ENCODE assay signal across 22 mouse cellular contexts in genomic region chr6:14720772-14721414, GRCm38 (mm10). TPM values are rescaled to one million over a fixed set of nuclear protein-coding genes. Genes with fewer than 3 reads are reported as not detected.
A peak's percentile ranks its signal among the peaks of the same experiment; 100 is the strongest.
DNase-seq lines count a peak whose midpoint lies in the region; ATAC-seq and TF ChIP-seq lines count a peak whose summit lies in the region.
"Had no signal": no experiment of that assay in that cellular context is flagged by ENCODE, and none has a peak within 500 bp of the region (broad histone marks: within the 10 kb centered on the region; RNA-seq: fewer than 3 reads in every experiment).

No protein-coding gene starts in this region.

- no peak overlapping the region for H3K9ac ChIP-seq in forebrain, postnatal 0 days
- no peak overlapping the region for H3K9ac ChIP-seq in forebrain, embryonic 13.5 days
- H3K9ac ChIP-seq: embryonic facial prominence, embryonic 12.5 days; heart, embryonic 13.5 days; hindbrain, embryonic 15.5 days had no signal

- H3K27ac ChIP-seq in forebrain, postnatal 0 days (ENCODE audit: low read depth, low read length): 0 out of 2 replicates have a peak overlapping the region, but pooled peaks have one; percentile 52
- no peak overlapping the region for H3K27ac ChIP-seq in forebrain, embryonic 13.5 days
- H3K27ac ChIP-seq: embryonic facial prominence, embryonic 12.5 days; heart, embryonic 13.5 days; hindbrain, embryonic 15.5 days had no signal

- no peak for TF ChIP-seq CTCF in forebrain, postnatal 0 days (IDR thresholded peaks at IDR 0.05; ENCODE audit: low read depth)

- no peaks in the 10 kb centered on the region for H3K9me3 ChIP-seq in forebrain, postnatal 0 days (ENCODE audit: low read length)
- no peaks in the 10 kb centered on the region for H3K9me3 ChIP-seq in forebrain, embryonic 13.5 days (replicated peaks)
- H3K9me3 ChIP-seq: embryonic facial prominence, embryonic 12.5 days; heart, embryonic 13.5 days; hindbrain, embryonic 15.5 days had no signal

- peak; percentile 67 for ATAC-seq in forebrain, postnatal 0 days
- ATAC-seq in forebrain, embryonic 13.5 days: no peak; the same call in 1 of the 2 replicates
- ATAC-seq: intestine, embryonic 16.5 days had no signal

- WGBS in forebrain, postnatal 0 days: 35% methylated on average over 4 of the region's 4 CpGs
- 52% methylated on average over 4 of the region's 4 CpGs for WGBS in forebrain, embryonic 13.5 days

- H3K36me3 ChIP-seq in forebrain, postnatal 0 days (ENCODE audit: insufficient read depth): no peaks in the 10 kb centered on the region
- H3K36me3 ChIP-seq in forebrain, embryonic 13.5 days (ENCODE audit: poor library complexity, severe bottlenecking): no peaks in the 10 kb centered on the region
- H3K36me3 ChIP-seq: embryonic facial prominence, embryonic 12.5 days; hindbrain, embryonic 15.5 days had no signal

- DNase-seq in forebrain, postnatal 0 days: peak; percentile 41
- DNase-seq in left cerebral cortex, postnatal 14 days (ENCODE audit: low spot score in 2 of 2): peak; percentile 2 to 23
- no peak for DNase-seq in left cerebral cortex, postnatal 4 days
- DNase-seq in right cerebral cortex, adult 18-20 months: peak; percentile 8
- DNase-seq in right cerebral cortex, postnatal 25 days: no peak
- no peak for DNase-seq in adrenal gland, postnatal 25 days
- DNase-seq: adrenal gland, adult 2 months; adrenal gland, postnatal 36 days; cerebellum, adult 11 months; cerebellum, adult 8-10 months; cerebellum, postnatal 25 days; gastrocnemius, postnatal 36 days; heart, adult 11 months; heart, postnatal 36 days had no signal

- intact Hi-C loops in left cerebral cortex, postnatal 14 days (cut with DNase I): no loop called here
- intact Hi-C loops in left cerebral cortex, postnatal 4 days (cut with DNase I): no loop called here

- peaks cover 7% of the 10 kb centered on the region for H3K4me1 ChIP-seq in forebrain, postnatal 0 days (ENCODE audit: insufficient read depth)
- peaks cover 11% of the 10 kb centered on the region for H3K4me1 ChIP-seq in forebrain, embryonic 13.5 days
- H3K4me1 ChIP-seq: embryonic facial prominence, embryonic 12.5 days; heart, embryonic 13.5 days; hindbrain, embryonic 15.5 days had no signal

- H3K4me2 ChIP-seq in forebrain, postnatal 0 days (ENCODE audit: low read depth): no peak overlapping the region; the same call in 1 of the 2 replicates
- no peak overlapping the region for H3K4me2 ChIP-seq in forebrain, embryonic 13.5 days
- H3K4me2 ChIP-seq: embryonic facial prominence, embryonic 12.5 days; heart, embryonic 13.5 days; hindbrain, embryonic 15.5 days had no signal

- no peak overlapping the region for H3K4me3 ChIP-seq in forebrain, postnatal 0 days (ENCODE audit: low read depth, low read length)
- H3K4me3 ChIP-seq in forebrain, embryonic 13.5 days: no peak overlapping the region
- H3K4me3 ChIP-seq: embryonic facial prominence, embryonic 12.5 days; heart, embryonic 13.5 days; hindbrain, embryonic 15.5 days had no signal

- H3K27me3 ChIP-seq in forebrain, postnatal 0 days (ENCODE audit: insufficient read depth, low read length): no peaks in the 10 kb centered on the region
- H3K27me3 ChIP-seq in forebrain, embryonic 13.5 days: no peaks in the 10 kb centered on the region
- H3K27me3 ChIP-seq: embryonic facial prominence, embryonic 12.5 days; heart, embryonic 13.5 days; hindbrain, embryonic 15.5 days had no signal

RNA-seq across cellular contexts. Expression of gene Ppp1r3a, which starts 34.2 kb away (rescaled TPM):
- 0.05 TPM in 1 of 2 replicates, not detected in the other for total RNA-seq in forebrain, postnatal 0 days (2014; rRNA removed)
- not detected in 2 replicates for polyA plus RNA-seq in forebrain, postnatal 0 days (2015; fragmentation: Nextera tagmentation; extraction: Ambion mirVana)
- polyA plus RNA-seq in forebrain, embryonic 13.5 days (2015; fragmentation: Nextera tagmentation; extraction: Ambion mirVana): not detected in 2 replicates
- total RNA-seq in left cerebral cortex, postnatal 14 days (2021): not detected
- total RNA-seq in left cerebral cortex, postnatal 4 days (2021): not detected
- total RNA-seq in adrenal gland, postnatal 25 days (2021): not detected in 2 replicates
- total RNA-seq: ES-E14 had no signal
- polyA plus RNA-seq: adrenal gland, adult 2 months; brain, embryonic 14.5 days; hindbrain, embryonic 11.5 days; hindbrain, embryonic 15.5 days; intestine, embryonic 16.5 days had no signal

Comparison
In these comparisons a context has a peak if more than half of its experiments do, and no peak if none do; other contexts are left out.
1. DNase-seq: peak in forebrain, postnatal 0 days (single experiment), left cerebral cortex, postnatal 14 days (2 of 2) and right cerebral cortex, adult 18-20 months (single experiment); none in left cerebral cortex, postnatal 4 days (single experiment), right cerebral cortex, postnatal 25 days (single experiment) and adrenal gland, postnatal 25 days (single experiment).